Mouse (Mus musculus) MN1 (cell line): ENCODE results near the gene Stat1.

Experiments
- DNase-seq: peaks from one replicate; pipeline ENCODE4 v3.0.0-alpha.2; 2016; ENCODE audit warnings: low spot score

The Stat1 gene

DNA sequence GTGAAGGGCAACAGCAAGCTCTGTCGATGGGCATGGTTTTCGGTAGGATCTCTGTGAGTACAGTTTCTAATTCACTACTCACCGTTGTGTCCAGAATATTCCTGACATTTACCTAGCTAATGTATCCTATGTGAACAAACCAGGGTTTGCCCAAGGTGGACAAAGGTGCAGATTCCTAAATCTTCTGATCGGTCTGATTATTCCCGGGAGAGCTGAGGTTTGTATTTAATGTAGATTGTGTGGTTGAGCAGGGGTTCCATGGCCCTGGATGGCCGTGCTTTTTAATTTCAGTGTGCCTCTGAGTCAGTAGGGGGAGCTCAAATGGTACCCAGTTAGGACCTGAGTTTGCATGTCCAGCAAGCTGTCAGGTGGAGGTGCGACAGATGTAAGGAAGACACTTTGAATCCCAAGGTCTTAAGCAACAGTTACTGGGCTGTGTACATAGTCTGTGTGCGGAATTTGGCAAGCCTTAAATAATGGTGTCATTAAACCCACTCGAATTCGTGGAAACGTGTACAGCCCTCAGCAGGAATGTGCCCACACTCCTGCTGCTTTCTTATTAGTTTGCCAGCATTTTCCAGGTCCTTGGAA, 12.6 kb downstream of the Stat1 start:
- no peak for DNase-seq

DNA sequence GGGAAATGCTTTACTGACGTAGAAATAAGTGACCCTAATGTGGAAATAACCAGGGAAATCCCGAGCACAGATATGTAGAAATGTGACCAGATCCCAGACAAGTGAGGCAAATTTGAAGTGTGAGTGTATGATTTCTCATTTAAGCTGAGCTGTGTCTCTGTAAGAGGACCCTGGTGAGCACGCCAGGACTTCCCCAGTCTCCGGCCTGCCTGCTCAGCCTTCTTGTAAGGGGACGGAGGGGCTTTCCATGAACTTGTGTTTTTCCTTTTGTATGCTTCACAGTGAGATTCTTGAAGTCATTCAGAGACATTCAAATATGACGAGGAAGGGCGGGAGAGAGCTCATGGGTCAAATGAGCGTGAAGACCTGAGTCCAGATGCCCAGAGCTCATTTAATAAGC, 14.0 kb downstream of the Stat1 start:
- DNase-seq, result no peak

DNA sequence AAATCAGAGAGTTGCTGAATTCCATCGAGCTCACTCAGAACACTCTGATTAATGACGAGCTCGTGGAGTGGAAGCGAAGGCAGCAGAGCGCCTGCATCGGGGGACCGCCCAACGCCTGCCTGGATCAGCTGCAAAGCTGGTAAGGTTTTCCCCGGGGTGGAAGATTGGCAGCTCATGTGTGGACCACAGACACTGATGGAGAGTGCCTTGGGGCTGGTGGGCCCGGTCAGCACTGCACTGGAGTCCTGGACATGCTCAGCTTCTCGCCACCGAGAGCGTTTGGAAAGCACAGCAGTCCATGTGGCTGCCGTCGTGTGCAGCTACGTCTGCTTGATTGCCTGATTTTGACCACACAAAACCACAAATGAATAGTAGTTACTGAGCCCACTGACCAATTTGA, 18.1 kb downstream of the Stat1 start:
- no peak for DNase-seq

DNA sequence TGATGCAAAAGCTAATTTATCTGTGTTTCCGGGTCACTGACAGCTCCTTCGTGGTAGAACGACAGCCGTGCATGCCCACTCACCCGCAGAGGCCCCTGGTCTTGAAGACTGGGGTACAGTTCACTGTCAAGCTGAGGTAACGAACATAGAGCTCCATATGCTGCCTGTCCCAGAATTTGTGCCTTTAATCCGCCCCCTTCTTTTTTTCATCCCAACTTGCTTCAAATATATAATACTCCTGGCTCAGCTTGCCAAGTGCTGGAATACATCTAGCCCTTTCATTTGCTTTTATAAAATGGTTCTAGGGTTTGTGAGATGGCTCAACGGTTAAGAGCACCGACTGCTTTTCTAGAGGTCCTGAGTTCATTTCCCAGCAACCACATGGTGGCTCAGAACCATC, 21.3 kb downstream of the Stat1 start:
- DNase-seq, result no peak

DNA sequence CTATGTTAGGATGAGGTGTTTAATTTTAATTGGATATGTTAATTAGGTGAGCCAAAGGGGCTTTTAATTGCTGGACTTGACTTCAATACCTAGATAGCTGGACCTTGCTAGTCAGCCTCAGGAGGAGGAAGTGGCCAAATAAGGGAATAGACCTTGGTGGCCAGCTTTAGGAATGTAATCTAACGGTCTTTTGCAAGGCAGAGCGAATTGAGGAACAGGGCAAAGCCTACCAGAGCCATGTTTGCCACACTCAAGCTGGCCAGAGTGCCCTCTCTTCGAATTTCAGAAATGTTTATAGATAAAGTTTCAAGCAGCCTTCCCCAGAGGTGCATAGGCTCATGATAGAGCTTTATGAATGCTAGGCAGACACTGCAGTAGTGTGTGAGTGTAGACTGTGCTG, 22.2 kb downstream of the Stat1 start:
- no peak for DNase-seq

DNA sequence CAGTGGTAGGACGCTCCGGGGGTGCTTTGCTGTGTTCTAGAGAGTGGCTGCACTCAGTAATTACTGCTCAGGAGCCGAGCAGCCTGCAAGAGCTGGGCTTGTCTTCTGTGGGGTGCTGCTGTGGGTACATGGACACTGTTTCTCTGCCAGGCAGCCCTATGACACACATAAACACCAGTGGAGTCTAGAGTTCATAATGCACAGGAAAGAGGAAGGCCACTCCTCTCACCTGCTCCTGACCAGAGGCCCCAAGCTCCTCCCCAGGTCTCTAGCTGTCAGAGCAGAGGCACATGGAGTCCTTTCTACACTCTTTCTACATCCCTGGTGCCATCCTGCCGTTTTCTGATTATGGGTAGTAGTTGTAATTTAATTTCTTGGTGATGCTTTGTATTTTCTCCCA, 22.9 kb downstream of the Stat1 start:
- no peak for DNase-seq

DNA sequence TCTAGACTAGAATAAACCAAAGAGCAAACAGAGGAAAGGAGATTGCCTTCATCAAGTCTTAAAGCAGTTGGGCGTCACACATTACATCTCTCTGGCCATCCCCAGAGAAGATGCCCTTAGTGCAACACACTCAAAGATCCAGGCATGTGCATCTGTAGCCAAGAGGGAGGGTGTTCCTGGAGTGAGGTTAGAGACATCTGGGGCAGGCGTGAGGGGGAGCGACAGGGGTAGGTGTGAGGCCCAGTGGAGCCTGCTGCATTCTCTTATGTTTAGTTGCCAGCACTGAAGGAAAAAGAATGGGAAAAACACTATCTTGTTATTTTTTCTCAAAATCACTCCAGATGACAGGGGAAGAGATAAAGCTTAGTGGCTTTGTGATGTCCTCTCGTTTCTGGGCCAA, 24.0 kb downstream of the Stat1 start:
- DNase-seq, result no peak

DNA sequence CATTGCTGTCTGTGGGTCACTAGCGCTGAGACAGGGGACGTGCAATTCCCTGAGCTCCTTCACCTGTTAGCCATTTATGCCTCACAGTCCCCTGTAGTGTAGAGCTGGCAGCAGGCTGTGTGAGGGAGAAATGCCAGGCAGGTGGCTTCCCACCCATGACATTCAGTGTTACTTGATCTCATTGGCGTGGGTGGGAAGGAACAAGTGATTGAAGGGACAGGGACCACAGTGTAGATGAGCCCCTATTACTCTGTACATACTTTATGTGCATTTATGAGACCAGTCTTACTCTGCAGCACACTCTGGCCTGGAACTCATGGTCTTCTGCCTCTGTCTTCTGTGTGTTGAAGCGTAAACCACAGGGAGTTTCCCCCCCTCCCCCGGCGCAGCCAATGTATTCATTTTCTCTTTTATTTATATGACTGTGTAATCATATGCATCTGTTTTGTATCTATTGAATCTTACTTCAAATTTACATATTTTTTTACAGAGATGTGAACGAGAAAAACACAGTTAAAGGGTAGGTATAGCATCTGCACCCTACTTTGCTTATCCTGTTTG, 24.4 kb downstream of the Stat1 start:
- DNase-seq, result no peak

DNA sequence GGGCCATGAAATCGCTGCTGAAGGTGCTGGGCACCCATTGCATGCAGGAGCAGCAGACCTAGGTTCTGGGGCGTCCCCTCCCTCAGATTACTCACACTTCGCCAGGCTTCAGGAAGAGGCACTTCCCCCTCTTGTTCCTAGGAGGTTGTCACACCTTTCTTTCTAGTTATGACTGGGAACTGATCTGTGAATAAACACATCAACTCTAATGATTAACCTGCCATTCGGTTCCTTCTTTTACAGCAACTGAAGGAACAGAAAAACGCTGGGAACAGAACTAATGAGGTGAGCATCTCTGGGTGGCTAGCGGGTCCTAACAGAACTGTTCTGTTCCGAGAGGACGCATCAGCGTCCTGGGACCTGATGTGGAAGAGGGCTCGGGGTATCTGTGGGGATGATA, 25.7 kb downstream of the Stat1 start:
- DNase-seq, result no peak

DNA sequence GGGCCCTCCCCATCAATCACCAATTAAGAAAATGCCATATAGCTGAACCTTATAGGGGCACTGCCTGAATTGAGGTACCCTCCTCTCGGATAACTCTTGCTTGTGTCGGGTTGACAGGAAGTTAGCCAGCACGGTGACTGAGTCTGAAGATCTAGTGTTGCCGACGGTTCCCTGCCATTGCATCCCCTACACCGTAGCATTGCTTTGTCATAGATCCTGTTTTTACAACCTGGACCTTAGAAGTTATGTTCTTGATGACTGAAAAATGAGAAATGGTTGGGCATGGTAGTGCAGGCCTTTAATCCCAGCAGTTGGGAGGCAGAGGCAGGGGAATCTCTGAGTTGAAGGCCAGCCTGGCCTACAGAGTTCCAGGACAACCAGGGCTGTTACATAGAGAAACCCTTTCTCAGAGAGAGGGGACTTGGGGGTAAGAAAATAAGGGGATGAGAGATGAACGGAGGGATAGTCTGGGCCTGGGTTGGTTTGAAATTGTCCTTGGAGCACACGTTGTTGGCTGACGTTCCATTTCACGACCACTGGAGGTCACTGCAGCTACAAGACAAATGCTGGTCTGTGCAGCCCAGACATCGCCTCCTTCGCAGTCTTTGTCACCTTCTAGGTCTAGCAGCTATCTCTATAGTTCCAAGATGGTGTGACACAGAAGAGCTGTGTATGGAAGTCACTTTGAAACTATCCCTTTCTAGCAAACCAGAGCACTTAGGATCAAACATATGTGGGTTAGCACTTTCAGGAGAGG, 27.2 kb downstream of the Stat1 start:
- peak; percentile 63 for DNase-seq

DNA sequence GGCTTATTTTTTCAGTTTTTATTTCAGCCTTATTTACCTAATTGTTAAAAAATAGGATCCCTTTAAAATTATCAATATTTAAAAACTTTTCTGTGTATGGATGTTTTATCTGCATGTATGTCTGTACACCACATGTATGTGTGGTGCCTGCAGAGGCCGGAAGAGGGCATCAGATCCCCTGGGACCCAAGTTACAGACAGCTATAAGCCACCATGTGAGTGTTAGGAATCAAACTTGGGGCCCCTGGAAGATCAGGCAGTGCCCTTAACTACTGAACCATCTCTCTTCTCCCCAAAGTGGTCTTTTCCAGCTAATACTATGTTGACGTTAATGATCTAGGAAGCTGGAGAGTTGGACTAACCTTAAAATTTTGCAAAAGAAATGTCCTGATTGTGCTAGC, 28.2 kb downstream of the Stat1 start:
- DNase-seq, result no peak

DNA sequence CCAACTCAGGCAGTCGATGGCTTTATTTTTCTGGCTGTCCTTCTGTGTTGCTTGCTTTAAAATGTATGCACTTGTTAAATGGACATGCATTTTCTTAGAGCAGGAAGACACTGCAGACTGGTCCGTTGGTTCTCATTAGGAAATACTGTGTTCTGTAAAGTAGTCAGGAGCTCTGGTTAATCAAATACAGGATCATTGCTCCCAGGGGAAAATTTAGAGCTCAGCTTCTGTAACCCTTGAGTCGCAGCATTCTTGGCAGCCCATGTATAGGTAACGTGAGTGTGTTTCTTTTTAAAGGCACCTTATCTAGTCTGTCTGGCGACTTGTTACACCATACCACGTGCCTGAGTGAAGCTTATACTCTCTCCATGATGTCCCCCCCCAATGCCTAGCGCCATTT, 28.9 kb downstream of the Stat1 start:
- peak; percentile 28 for DNase-seq

DNA sequence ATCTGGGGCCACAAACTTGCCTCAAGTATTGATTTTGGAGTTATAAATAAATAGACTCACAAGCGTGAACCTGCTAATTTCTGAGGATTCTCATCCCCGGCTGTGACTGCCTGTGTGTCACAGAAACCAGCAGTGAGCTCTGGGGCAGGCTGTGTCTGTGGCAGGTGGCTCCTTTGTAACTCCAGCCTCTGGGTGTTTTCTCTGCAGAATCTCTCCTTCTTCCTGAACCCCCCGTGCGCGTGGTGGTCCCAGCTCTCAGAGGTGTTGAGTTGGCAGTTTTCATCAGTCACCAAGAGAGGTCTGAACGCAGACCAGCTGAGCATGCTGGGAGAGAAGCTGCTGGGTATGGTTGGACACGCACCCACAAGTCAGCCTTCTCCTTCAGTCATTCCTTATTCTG, 29.5 kb downstream of the Stat1 start:
- DNase-seq, result no peak

DNA sequence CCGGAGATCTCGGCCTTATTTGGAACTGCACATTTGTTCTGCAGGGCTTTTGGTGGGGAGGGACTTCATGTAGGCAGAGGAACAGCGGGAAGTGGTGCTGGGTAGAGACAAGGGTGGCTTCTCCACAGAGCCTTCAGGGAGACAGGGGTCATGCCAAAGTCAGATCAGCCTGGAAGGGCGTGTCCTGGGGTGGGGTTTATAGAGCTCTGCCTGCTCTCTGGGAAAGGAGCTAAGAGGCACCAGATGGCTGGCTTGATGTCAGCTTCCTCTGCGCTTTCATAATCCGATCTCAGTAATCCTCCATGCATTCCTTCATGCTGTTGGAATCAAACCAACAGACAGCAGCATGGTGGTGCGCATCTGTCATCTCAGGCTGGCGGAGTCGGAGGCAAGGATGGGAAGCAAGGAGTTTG, 30.7 kb downstream of the Stat1 start:
- peak; percentile 66 for DNase-seq

DNA sequence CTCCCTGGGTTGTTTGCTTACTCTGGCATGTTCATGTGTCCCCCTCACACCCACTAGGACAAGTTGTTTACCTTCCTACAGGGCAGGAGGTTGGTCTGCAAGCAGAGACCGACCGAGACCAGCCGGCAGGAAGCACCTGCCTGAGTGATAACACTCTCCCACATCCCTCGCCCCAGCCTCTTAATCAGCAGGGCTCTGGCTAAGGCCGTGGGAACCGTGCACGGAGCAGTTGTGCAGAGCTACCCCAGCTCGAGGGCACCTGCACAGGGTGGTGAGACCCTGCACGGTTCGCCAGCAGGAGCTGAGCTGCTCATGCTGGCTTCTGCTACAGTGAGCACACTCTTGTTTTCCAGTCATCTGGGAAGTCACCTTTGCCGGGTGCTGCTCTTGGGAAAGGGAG, 31.4 kb downstream of the Stat1 start:
- no peak for DNase-seq

DNA sequence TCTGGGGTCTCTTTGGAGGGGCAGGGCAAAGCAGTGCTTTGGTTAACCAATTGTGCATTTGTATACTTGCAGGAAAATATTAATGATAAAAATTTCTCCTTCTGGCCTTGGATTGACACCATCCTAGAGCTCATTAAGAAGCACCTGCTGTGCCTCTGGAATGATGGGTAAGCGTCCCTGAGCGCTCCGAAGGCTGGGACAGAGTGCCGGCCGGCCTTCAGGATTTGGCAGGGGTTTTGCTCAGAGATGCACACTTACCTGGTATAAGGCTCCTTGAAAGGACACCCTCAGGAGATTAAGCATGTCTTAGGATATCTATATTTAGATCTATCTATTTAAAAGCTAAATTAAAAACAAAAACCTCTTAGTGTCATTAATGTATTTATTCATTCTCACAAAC, 31.9 kb downstream of the Stat1 start:
- no peak for DNase-seq

DNA sequence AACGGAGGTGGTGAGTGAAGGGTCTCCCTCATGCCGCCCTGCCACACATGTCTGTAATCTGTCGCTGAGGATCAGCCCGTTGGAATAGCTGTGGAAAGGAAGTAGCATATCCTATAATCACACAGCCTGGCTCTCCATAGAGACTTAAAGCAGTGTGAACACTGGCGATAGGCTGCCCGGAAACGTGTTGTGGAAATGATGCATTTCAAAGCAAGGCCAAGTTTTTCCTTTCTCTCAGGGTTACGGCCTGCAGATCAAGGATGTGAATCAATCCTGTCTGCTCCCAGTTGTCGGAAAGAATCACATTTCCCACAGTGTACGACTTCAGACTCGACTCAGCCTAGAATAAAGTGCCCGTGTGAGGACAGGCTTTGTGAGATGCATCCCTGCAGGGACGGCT, 33.1 kb downstream of the Stat1 start:
- DNase-seq, result no peak

DNA sequence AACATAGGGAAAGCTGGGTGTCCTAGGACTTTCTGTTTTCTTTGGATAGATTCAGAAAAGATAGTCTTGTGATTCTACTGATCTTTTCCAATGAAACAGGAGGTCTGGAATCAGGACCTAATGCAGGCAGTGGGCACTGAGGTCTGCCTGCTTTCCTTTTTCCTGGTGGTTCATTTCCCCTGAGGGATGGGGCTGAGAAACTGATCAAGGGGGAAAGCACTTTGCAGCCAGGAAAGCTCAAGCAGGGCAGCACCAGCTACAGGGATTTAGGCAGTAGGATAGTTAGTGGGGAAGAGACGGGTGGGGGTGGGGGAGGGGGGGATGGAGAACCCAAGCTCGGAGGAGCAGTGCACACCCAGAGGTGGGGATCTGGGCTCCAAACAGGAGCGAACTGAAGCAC, 33.7 kb downstream of the Stat1 start:
- DNase-seq, result no peak

DNA sequence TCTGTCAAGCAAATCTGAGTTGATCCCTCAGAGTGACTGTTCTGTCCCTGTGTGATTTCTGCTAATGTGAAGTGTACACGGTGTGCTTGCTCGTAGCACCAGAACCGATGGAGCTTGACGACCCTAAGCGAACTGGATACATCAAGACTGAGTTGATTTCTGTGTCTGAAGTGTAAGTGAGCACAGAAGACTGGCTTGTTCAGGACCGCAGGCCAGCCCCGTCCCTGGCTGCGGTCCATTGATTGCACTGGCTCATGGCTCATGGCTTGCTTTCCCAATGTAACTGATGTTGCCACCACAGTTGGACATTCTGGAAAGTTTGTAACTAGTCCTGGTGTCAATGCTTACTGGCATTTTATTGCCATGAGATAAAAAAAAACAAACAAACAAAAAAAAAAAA, 35.6 kb downstream of the Stat1 start:
- no peak for DNase-seq

DNA sequence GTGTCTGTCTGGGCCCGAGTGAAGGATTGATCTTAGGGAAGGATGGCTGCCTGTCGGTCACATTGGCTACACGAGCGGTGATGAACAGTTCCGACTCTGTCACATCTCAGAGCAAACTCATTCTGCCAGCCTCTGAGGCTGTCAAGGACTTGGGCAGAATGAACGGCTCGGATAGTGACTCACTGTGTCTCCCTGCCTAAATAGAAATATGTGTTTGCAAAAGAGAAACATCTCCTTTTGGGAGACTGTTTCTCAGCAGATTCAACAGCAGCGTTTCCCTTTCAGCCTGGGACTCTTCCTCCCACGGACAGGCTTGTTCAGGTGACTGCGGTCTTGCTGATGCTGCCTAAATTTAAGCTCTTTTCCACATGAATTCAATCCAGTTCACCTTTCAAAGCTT, 37.1 kb downstream of the Stat1 start:
- DNase-seq, result no peak

DNA sequence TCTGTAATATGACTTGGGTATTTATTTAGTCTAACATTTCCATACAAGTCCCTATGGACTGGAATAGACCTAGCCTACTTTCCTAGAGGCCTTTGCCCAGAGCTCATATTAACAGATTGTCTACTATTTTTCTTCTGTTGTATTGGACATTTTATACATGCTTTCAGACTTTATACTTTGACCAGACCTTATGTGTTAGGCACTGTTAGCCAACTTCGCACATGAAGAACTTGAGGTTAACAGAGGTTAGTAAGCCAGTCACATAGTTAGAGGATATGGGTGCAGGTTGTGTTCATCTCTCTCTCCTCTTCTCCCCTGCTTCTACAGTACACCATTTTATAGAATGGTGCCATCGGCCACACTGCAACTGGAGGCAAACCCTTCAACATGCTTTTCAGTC, 38.8 kb downstream of the Stat1 start:
- DNase-seq, result no peak

DNA sequence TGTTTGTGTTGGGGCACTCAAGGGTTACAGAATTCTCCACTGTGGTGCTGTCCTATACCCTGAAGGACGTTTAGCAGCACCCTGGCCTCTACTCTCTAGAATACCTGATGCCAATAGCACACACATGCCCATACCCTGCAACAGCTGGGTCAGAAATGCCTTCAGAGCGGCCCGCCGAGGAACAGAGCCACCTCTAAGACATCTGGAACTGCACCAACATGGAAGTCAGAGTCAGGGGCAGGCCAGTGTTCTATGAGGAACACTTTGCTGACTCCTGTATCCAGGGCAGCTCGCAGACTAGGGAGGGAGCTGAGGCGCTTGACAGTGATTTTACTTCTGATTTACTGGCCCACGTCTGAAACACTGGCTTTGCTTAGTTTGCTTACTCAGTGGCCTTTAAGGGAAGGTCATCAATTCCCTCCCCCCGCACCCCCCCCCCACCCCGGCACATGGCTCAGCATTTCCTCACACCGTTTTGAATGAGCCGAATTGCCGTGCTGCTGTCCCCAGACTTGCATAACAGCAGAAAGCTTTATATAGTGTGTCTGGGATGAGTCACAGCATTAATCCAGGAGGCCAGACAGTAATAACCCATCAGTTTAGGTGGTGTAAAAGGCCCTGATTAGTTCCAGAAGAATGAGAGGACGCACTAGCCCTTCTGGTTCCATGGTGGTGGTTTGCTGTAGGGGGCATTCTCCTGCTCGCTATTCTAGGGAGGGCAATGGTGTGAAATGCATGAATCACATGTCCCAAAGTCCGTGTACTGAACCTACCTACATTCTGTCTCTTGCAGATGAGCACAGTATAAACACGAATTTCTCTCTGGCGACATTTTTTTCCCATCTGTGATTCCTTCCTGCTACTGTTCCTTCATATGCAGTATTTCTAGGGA, 39.5 kb downstream of the Stat1 start:
- peak; percentile 57 for DNase-seq

DNA sequence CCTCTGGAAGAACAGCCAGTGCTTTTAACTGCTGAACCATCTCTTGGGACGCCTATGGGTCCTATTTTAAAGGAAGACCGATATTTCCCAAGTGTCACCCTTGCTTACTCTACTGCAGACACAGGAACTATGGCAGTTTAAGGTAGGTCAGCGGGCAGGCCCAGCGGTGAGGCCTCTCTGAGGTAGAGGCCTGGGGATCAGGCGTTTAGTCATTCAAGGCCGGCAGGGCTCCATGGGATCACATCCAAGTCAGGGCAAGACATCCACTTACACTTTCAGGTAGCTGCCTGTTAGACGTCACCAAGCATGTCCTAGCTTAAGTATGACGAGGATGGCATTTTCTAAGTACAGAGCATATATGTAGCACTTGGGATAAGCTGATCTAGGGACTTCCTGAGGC, 41.9 kb downstream of the Stat1 start:
- DNase-seq, result no peak
